Comparison of ENCODE assay signal across 8 mouse cellular contexts in the genomic region with DNA sequence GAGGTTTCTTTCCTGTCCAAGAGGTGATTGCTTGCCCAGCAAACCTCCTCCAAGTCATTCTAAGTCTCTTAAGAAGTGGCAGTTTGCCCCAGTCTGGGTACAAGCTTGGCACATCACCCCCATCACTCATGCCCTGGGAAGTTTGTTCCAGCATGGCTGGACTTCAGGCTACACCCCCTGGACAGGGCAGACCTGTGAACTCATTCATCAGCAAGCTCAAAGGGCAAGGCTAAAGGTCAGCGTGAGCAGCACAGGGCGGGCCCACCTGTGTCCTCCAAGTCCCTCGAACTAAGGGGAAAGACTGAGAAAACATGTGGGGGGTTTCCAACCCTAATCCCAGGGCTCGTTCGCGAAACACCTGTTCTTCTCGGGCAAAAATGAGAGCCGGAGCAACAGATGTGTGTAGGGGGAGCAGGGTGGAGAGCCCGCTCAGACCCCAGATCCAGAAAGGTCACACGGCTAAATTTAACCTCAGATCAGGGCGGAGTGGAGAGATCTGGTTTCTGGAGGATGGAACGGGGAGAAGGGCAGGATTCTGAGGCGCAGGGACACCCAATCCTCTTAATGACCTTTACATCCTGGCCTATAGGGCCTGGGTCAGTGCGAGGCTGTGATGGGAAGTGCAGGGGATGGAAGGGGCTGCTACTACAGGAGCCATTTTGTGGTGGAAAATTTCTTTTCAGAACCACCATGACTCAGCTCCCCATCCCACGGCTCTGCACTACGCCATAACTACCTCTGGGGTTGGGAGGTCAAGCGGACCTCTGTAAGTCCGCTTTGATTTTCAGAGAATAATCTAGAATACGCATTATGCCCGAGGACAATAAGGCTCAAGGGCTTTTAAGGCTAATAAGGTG. TPM values are rescaled to one million over a fixed set of nuclear protein-coding genes. Genes with fewer than 3 reads are reported as not detected.
DNase-seq lines count a peak whose midpoint lies in the region; ATAC-seq and TF ChIP-seq lines count a peak whose summit lies in the region.

No protein-coding gene starts in this region.

- H3K27ac ChIP-seq in embryonic facial prominence, embryonic 15.5 days (replicated peaks), result peak overlapping the region; percentile 94
- H3K27ac ChIP-seq in hindbrain, embryonic 12.5 days, result peak overlapping the region; percentile 95
- peak overlapping the region; percentile 87 for H3K27ac ChIP-seq in limb, embryonic 14.5 days (replicated peaks; ENCODE audit: low read depth, low read length)
- H3K27ac ChIP-seq in neural tube, embryonic 11.5 days (ENCODE audit: low read depth, low read length), result peak overlapping the region; percentile 95

- ATAC-seq in G1E (ENCODE audit: extremely low read depth, insufficient number of reproducible peaks, low FRiP score, poor library complexity, severe bottlenecking), result no peak
- no peak for ATAC-seq in embryonic facial prominence, embryonic 15.5 days (ENCODE audit: insufficient number of reproducible peaks, low FRiP score, low TSS enrichment, low read depth)
- no peak for ATAC-seq in hindbrain, embryonic 12.5 days (ENCODE audit: low FRiP score)
- no peak for ATAC-seq in limb, embryonic 14.5 days (ENCODE audit: low FRiP score, low read depth)
- ATAC-seq in neural tube, embryonic 11.5 days (ENCODE audit: insufficient read depth, low FRiP score, low TSS enrichment), result no peak
- no peak for ATAC-seq in monocyte, adult 5-6 weeks (replicated peaks; ENCODE audit: insufficient number of reproducible peaks, low FRiP score, low TSS enrichment, poor library complexity, severe bottlenecking)

- peak; percentile 57 to 58 for DNase-seq in heart, adult 18-20 months
- DNase-seq in heart, postnatal 4 days, result no peak
- DNase-seq in G1E (ENCODE audit: low spot score), result peak; percentile 44
- peak; percentile 30 for DNase-seq in limb, embryonic 14.5 days (ENCODE audit: low spot score)
- peak; percentile 43 for DNase-seq in neural tube, embryonic 11.5 days (ENCODE audit: low spot score)

- 3% methylated on average over 20 of the region's 20 CpGs for WGBS in embryonic facial prominence, embryonic 15.5 days
- 6% methylated on average over 20 of the region's 20 CpGs for WGBS in hindbrain, embryonic 12.5 days
- WGBS in limb, embryonic 14.5 days, result 4% methylated on average over 20 of the region's 20 CpGs
- WGBS in neural tube, embryonic 11.5 days, result 6% methylated on average over 20 of the region's 20 CpGs

- H3K9me3 ChIP-seq in G1E (replicated peaks), result no peaks in the 10 kb centered on the region
- no peaks in the 10 kb centered on the region for H3K9me3 ChIP-seq in embryonic facial prominence, embryonic 15.5 days (replicated peaks)
- no peaks in the 10 kb centered on the region for H3K9me3 ChIP-seq in hindbrain, embryonic 12.5 days (replicated peaks)
- no peaks in the 10 kb centered on the region for H3K9me3 ChIP-seq in limb, embryonic 14.5 days (ENCODE audit: control insufficient read depth, low read length)
- no peaks in the 10 kb centered on the region for H3K9me3 ChIP-seq in neural tube, embryonic 11.5 days (ENCODE audit: control insufficient read depth, low read length)

- H3K9ac ChIP-seq in embryonic facial prominence, embryonic 15.5 days, result peak overlapping the region; percentile 91
- peak overlapping the region; percentile 98 for H3K9ac ChIP-seq in hindbrain, embryonic 12.5 days
- H3K9ac ChIP-seq in limb, embryonic 14.5 days (ENCODE audit: low read depth, low read length, severe bottlenecking), result peak overlapping the region; percentile 96
- peak overlapping the region; percentile 97 for H3K9ac ChIP-seq in neural tube, embryonic 11.5 days (ENCODE audit: low read length)

- no peak for TF ChIP-seq POLR2A in limb, embryonic 14.5 days (IDR thresholded peaks at IDR 0.05; ENCODE audit: borderline replicate concordance, extremely low read depth, insufficient read depth, insufficient read length)

- peaks cover 59% of the 10 kb centered on the region for H3K4me1 ChIP-seq in G1E (ENCODE audit: insufficient read depth, low read depth, low read length)
- H3K4me1 ChIP-seq in embryonic facial prominence, embryonic 15.5 days, result peaks cover 53% of the 10 kb centered on the region
- H3K4me1 ChIP-seq in hindbrain, embryonic 12.5 days, result peaks cover 40% of the 10 kb centered on the region
- peaks cover 28% of the 10 kb centered on the region for H3K4me1 ChIP-seq in limb, embryonic 14.5 days (ENCODE audit: control insufficient read depth, insufficient read depth, low read length)
- H3K4me1 ChIP-seq in neural tube, embryonic 11.5 days (ENCODE audit: control insufficient read depth, insufficient read depth, low read length), result peaks cover 26% of the 10 kb centered on the region

- H3K4me3 ChIP-seq in G1E (ENCODE audit: low read depth, low read length), result peak overlapping the region; percentile 98
- H3K4me3 ChIP-seq in embryonic facial prominence, embryonic 15.5 days (replicated peaks), result peak overlapping the region; percentile 95
- H3K4me3 ChIP-seq in hindbrain, embryonic 12.5 days, result peak overlapping the region; percentile 92
- H3K4me3 ChIP-seq in limb, embryonic 14.5 days (replicated peaks; ENCODE audit: low read length), result peak overlapping the region; percentile 96
- peak overlapping the region; percentile 96 for H3K4me3 ChIP-seq in neural tube, embryonic 11.5 days (ENCODE audit: low read depth, low read length)

- H3K4me2 ChIP-seq in embryonic facial prominence, embryonic 15.5 days (replicated peaks), result peak overlapping the region; percentile 85
- peak overlapping the region; percentile 96 for H3K4me2 ChIP-seq in hindbrain, embryonic 12.5 days (replicated peaks)
- H3K4me2 ChIP-seq in limb, embryonic 14.5 days (replicated peaks; ENCODE audit: low read depth, low read length, severe bottlenecking), result peak overlapping the region; percentile 91
- H3K4me2 ChIP-seq in neural tube, embryonic 11.5 days (ENCODE audit: low read depth), result peak overlapping the region; percentile 85

- peaks cover 82% of the 10 kb centered on the region for H3K36me3 ChIP-seq in G1E (replicated peaks)
- H3K36me3 ChIP-seq in embryonic facial prominence, embryonic 15.5 days, result peaks cover 54% of the 10 kb centered on the region
- H3K36me3 ChIP-seq in hindbrain, embryonic 12.5 days, result peaks cover 47% of the 10 kb centered on the region
- H3K36me3 ChIP-seq in limb, embryonic 14.5 days (ENCODE audit: control insufficient read depth, insufficient read depth, low read length), result peaks cover 70% of the 10 kb centered on the region
- peaks cover 17% of the 10 kb centered on the region for H3K36me3 ChIP-seq in neural tube, embryonic 11.5 days (ENCODE audit: control insufficient read depth, insufficient read depth, low read length)

- TF ChIP-seq CTCF in G1E (IDR thresholded peaks at IDR 0.05; ENCODE audit: low read depth, low read length), result no peak

- no peaks in the 10 kb centered on the region for H3K27me3 ChIP-seq in G1E (ENCODE audit: insufficient read depth, low read length)
- H3K27me3 ChIP-seq in embryonic facial prominence, embryonic 15.5 days, result no peaks in the 10 kb centered on the region
- no peaks in the 10 kb centered on the region for H3K27me3 ChIP-seq in hindbrain, embryonic 12.5 days
- no peaks in the 10 kb centered on the region for H3K27me3 ChIP-seq in limb, embryonic 14.5 days (ENCODE audit: control insufficient read depth, insufficient read depth, low read length)
- H3K27me3 ChIP-seq in neural tube, embryonic 11.5 days (ENCODE audit: control insufficient read depth, insufficient read depth, low read length), result no peaks in the 10 kb centered on the region

RNA-seq across cellular contexts. Expression of a gene that starts 2.2 kb away (rescaled TPM):
- 1,000 to 10,000 TPM; 4,422 to 5,568 TPM for total RNA-seq in heart, adult 18-20 months (2021)
- 1,000 to 10,000 TPM; 3,371 to 3,611 TPM for total RNA-seq in heart, postnatal 4 days (2021)
- total RNA-seq in G1E (2014; fragmentation: Nextera tagmentation) (10,890 and 12,360 TPM in 2 replicates), G1E (2017) (2,600 and 3,109 TPM in 2 replicates)
- polyA plus RNA-seq in G1E (2012), result 26,904 and 30,061 TPM in 2 replicates
- 1,507 and 1,606 TPM in 2 replicates for polyA plus RNA-seq in embryonic facial prominence, embryonic 15.5 days (2015; fragmentation: Nextera tagmentation; extraction: Ambion mirVana)
- 1,498 and 1,567 TPM in 2 replicates for polyA plus RNA-seq in hindbrain, embryonic 12.5 days (2016; fragmentation: Nextera tagmentation; extraction: Ambion mirVana)
- polyA plus RNA-seq in limb, embryonic 14.5 days (2012; rRNA removed), result 3,758 and 4,454 TPM in 2 replicates
- 1,656 and 1,691 TPM in 2 replicates for polyA plus RNA-seq in limb, embryonic 14.5 days (2014; fragmentation: Nextera tagmentation; extraction: Ambion mirVana)
- 2,338 and 2,354 TPM in 2 replicates for polyA plus RNA-seq in neural tube, embryonic 11.5 days (2014; fragmentation: Nextera tagmentation; extraction: Ambion mirVana)
- 353 to 432 TPM (median 359 TPM) in 3 replicates for total RNA-seq in monocyte, adult 5-6 weeks (2017)

RNA-seq across cellular contexts. Expression of a gene that starts 19.0 kb away (rescaled TPM):
- total RNA-seq in heart, adult 18-20 months (2021), result 1 to 10 TPM; 5.0 to 5.9 TPM
- total RNA-seq in heart, postnatal 4 days (2021), result 10 to 100 TPM; 18.0 to 18.6 TPM
- 20.4 and 25.1 TPM in 2 replicates for total RNA-seq in G1E (2014; fragmentation: Nextera tagmentation)
- 12.3 and 14.5 TPM in 2 replicates for total RNA-seq in G1E (2017)
- polyA plus RNA-seq in G1E (2012), result 26.9 and 31.7 TPM in 2 replicates
- 30.3 and 37.6 TPM in 2 replicates for polyA plus RNA-seq in embryonic facial prominence, embryonic 15.5 days (2015; fragmentation: Nextera tagmentation; extraction: Ambion mirVana)
- polyA plus RNA-seq in hindbrain, embryonic 12.5 days (2016; fragmentation: Nextera tagmentation; extraction: Ambion mirVana), result 19.2 and 21.3 TPM in 2 replicates
- 64.7 and 78.6 TPM in 2 replicates for polyA plus RNA-seq in limb, embryonic 14.5 days (2012; rRNA removed)
- 25.9 and 34.1 TPM in 2 replicates for polyA plus RNA-seq in limb, embryonic 14.5 days (2014; fragmentation: Nextera tagmentation; extraction: Ambion mirVana)
- polyA plus RNA-seq in neural tube, embryonic 11.5 days (2014; fragmentation: Nextera tagmentation; extraction: Ambion mirVana), result 13.8 and 16.5 TPM in 2 replicates
- total RNA-seq in monocyte, adult 5-6 weeks (2017), result 15.5 to 29.7 TPM (median 16.2 TPM) in 3 replicates

RNA-seq across cellular contexts. Expression of a gene that starts 27.5 kb away (rescaled TPM):
- total RNA-seq in heart, adult 18-20 months (2021), result 10 to 100 TPM; 12.2 to 15.6 TPM
- total RNA-seq in heart, postnatal 4 days (2021), result 100 to 1,000 TPM; 101 to 111 TPM
- total RNA-seq in G1E (2014; fragmentation: Nextera tagmentation) (494 and 557 TPM in 2 replicates), G1E (2017) (211 and 243 TPM in 2 replicates)
- polyA plus RNA-seq in G1E (2012), result 269 and 275 TPM in 2 replicates
- 97.2 and 98.7 TPM in 2 replicates for polyA plus RNA-seq in embryonic facial prominence, embryonic 15.5 days (2015; fragmentation: Nextera tagmentation; extraction: Ambion mirVana)
- 140 and 142 TPM in 2 replicates for polyA plus RNA-seq in hindbrain, embryonic 12.5 days (2016; fragmentation: Nextera tagmentation; extraction: Ambion mirVana)
- 250 and 270 TPM in 2 replicates for polyA plus RNA-seq in limb, embryonic 14.5 days (2012; rRNA removed)
- polyA plus RNA-seq in limb, embryonic 14.5 days (2014; fragmentation: Nextera tagmentation; extraction: Ambion mirVana), result 82.9 and 96.9 TPM in 2 replicates
- 137 and 139 TPM in 2 replicates for polyA plus RNA-seq in neural tube, embryonic 11.5 days (2014; fragmentation: Nextera tagmentation; extraction: Ambion mirVana)
- total RNA-seq in monocyte, adult 5-6 weeks (2017), result 17.6 to 79.8 TPM (median 33.5 TPM) in 3 replicates

RNA-seq across cellular contexts. Expression of a gene that starts 27.6 kb away (rescaled TPM):
- 100 to 1,000 TPM; 316 to 366 TPM for total RNA-seq in heart, adult 18-20 months (2021)
- total RNA-seq in heart, postnatal 4 days (2021), result 100 to 1,000 TPM; 248 to 271 TPM
- total RNA-seq in G1E (2014; fragmentation: Nextera tagmentation) (51.3 and 59.6 TPM in 2 replicates), G1E (2017) (143 and 156 TPM in 2 replicates)
- 114 and 162 TPM in 2 replicates for polyA plus RNA-seq in G1E (2012)
- 198 and 212 TPM in 2 replicates for polyA plus RNA-seq in embryonic facial prominence, embryonic 15.5 days (2015; fragmentation: Nextera tagmentation; extraction: Ambion mirVana)
- polyA plus RNA-seq in hindbrain, embryonic 12.5 days (2016; fragmentation: Nextera tagmentation; extraction: Ambion mirVana), result 163 and 165 TPM in 2 replicates
- polyA plus RNA-seq in limb, embryonic 14.5 days (2012; rRNA removed), result 56.5 and 75.0 TPM in 2 replicates
- 189 and 199 TPM in 2 replicates for polyA plus RNA-seq in limb, embryonic 14.5 days (2014; fragmentation: Nextera tagmentation; extraction: Ambion mirVana)
- polyA plus RNA-seq in neural tube, embryonic 11.5 days (2014; fragmentation: Nextera tagmentation; extraction: Ambion mirVana), result 178 and 192 TPM in 2 replicates
- 20.1 to 33.9 TPM (median 25.9 TPM) in 3 replicates for total RNA-seq in monocyte, adult 5-6 weeks (2017)

RNA-seq across cellular contexts. Expression of a gene that starts 32.3 kb away (rescaled TPM):
- 10 to 100 TPM; 19.2 to 20.1 TPM for total RNA-seq in heart, adult 18-20 months (2021)
- 10 to 100 TPM; 24.4 to 25.3 TPM for total RNA-seq in heart, postnatal 4 days (2021)
- 56.9 and 61.0 TPM in 2 replicates for total RNA-seq in G1E (2014; fragmentation: Nextera tagmentation)
- 87.7 and 89.2 TPM in 2 replicates for total RNA-seq in G1E (2017)
- 53.4 and 90.0 TPM in 2 replicates for polyA plus RNA-seq in G1E (2012)
- polyA plus RNA-seq in embryonic facial prominence, embryonic 15.5 days (2015; fragmentation: Nextera tagmentation; extraction: Ambion mirVana), result 57.5 and 58.3 TPM in 2 replicates
- 48.1 and 54.2 TPM in 2 replicates for polyA plus RNA-seq in hindbrain, embryonic 12.5 days (2016; fragmentation: Nextera tagmentation; extraction: Ambion mirVana)
- polyA plus RNA-seq in limb, embryonic 14.5 days (2012; rRNA removed), result 43.7 and 48.5 TPM in 2 replicates
- polyA plus RNA-seq in limb, embryonic 14.5 days (2014; fragmentation: Nextera tagmentation; extraction: Ambion mirVana), result 54.2 TPM in 2 replicates
- 62.7 and 63.4 TPM in 2 replicates for polyA plus RNA-seq in neural tube, embryonic 11.5 days (2014; fragmentation: Nextera tagmentation; extraction: Ambion mirVana)
- total RNA-seq in monocyte, adult 5-6 weeks (2017), result 15.9 to 23.8 TPM (median 23.2 TPM) in 3 replicates
